Mouse (Mus musculus) thymus, postnatal 10 days (tissue): ENCODE measurements around the gene Serpinc1.
"Not testable (repeated sequence)": the region's sequence is repeated elsewhere in the genome, so short reads cannot be mapped to it uniquely, and the experiment has no call there.

Source experiments
- DNase-seq, 2 experiments: peaks; one replicate each; pipeline ENCODE4 v3.0.0; 2021; ENCODE audit warnings: low spot score in 2 of 2

Serpinc1 gene

GRCm38 (mm10) chr1:160978071-160978735 lies at the start of gene Serpinc1:
Gene Serpinc1, plus strand, starts transcription at chr1:160978585.
- no peak for DNase-seq

- DNase-seq = no peak
Measured at GRCm38 (mm10) chr1:160931320-160931719, 47.1 kb upstream of the Serpinc1 start.

GRCm38 (mm10) chr1:160933896-160934482 lies 44.4 kb upstream of the Serpinc1 start:
- DNase-seq = peak in 1 of 2 experiments; percentile 20

GRCm38 (mm10) chr1:160935551-160935950 lies 42.8 kb upstream of the Serpinc1 start:
- DNase-seq = no peak

- no peak for DNase-seq
Measured at GRCm38 (mm10) chr1:160963199-160963598, 15.2 kb upstream of the Serpinc1 start.

- no peak for DNase-seq
Measured at GRCm38 (mm10) chr1:160967268-160967667, 11.1 kb upstream of the Serpinc1 start.

- DNase-seq = no peak
Measured at GRCm38 (mm10) chr1:160968643-160969042, 9.7 kb upstream of the Serpinc1 start.

GRCm38 (mm10) chr1:160980021-160980420 lies 1.6 kb downstream of the Serpinc1 start:
- DNase-seq = no peak

GRCm38 (mm10) chr1:160980537-160981234 lies 2.3 kb downstream of the Serpinc1 start:
- DNase-seq = no peak

- DNase-seq = no peak
Measured at GRCm38 (mm10) chr1:160981337-160981736, 3.0 kb downstream of the Serpinc1 start.

- no peak for DNase-seq
Measured at GRCm38 (mm10) chr1:160982887-160983286, 4.5 kb downstream of the Serpinc1 start.

- not testable (repeated sequence) for DNase-seq
Measured at GRCm38 (mm10) chr1:160984731-160985130, 6.3 kb downstream of the Serpinc1 start.

GRCm38 (mm10) chr1:160985477-160985876 lies 7.1 kb downstream of the Serpinc1 start:
- DNase-seq = no peak

- no peak for DNase-seq
Measured at GRCm38 (mm10) chr1:160986881-160987635, 8.7 kb downstream of the Serpinc1 start.

GRCm38 (mm10) chr1:160989395-160989794 lies 11.0 kb downstream of the Serpinc1 start:
- no peak for DNase-seq

GRCm38 (mm10) chr1:160993851-160994250 lies 15.5 kb downstream of the Serpinc1 start:
- DNase-seq = no peak

GRCm38 (mm10) chr1:161004942-161005341 lies 26.6 kb downstream of the Serpinc1 start:
- DNase-seq = no peak

- no peak for DNase-seq
Measured at GRCm38 (mm10) chr1:161005526-161005925, 27.1 kb downstream of the Serpinc1 start.

- DNase-seq = no peak
Measured at GRCm38 (mm10) chr1:161006471-161006870, 28.1 kb downstream of the Serpinc1 start.

GRCm38 (mm10) chr1:161008038-161008437 lies 29.7 kb downstream of the Serpinc1 start:
- no peak for DNase-seq

- no peak for DNase-seq
Measured at GRCm38 (mm10) chr1:161010436-161010835, 32.1 kb downstream of the Serpinc1 start.

- DNase-seq = no peak
Measured at GRCm38 (mm10) chr1:161016378-161016777, 38.0 kb downstream of the Serpinc1 start.
